Mouse (Mus musculus) inflammation-experienced regulatory T-cells, adult 6 months (primary cell): ENCODE results near the gene Mta3. TPM values are rescaled to one million over a fixed set of nuclear protein-coding genes. Genes with fewer than 3 reads are reported as not detected.
A peak's percentile ranks its signal among the peaks of the same experiment; 100 is the strongest.

Experiments used
- ATAC-seq: one replicate; pipeline ENCODE4 v1.8.0; 2017
- polyA plus RNA-seq, 3 experiments: library from polyadenylated mRNA; unstranded; fragments of 100-300 nt; shearing (Covaris generic); gene quantifications; one replicate each; pipeline ENCODE4 v1.2.1; 2017

Mta3 gene
- polyA plus RNA-seq: 10 to 100 TPM; 70.5 to 87.9 (median 74.9) TPM

DNA sequence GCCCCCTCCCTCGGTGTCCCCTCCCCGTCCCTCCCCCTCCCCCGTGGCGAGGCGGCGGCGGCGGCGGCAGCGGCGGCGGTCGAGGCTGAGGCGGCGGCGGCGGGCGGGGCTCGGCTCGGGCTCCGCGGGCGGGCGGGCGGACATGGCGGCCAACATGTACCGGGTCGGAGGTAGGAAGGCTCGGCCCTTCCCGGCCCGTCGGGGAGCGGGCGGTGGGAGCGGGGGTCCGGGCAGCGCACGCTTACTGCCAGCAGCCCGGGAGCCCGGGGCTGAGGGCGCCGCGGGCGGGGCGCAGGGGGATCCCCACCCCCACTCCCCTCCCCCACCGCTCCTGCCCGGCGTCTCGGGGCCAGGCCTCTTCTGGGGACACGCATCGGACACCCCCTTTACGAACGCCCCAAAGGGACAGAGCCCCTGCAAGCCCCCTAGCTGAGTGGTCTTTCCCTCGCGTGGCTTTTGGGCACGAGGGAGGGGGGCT is at the start of gene Mta3:
Gene Mta3 (plus strand): TSS at position 48 of the 478 bp plus-strand sequence.
- ATAC-seq: peak; percentile 3

DNA sequence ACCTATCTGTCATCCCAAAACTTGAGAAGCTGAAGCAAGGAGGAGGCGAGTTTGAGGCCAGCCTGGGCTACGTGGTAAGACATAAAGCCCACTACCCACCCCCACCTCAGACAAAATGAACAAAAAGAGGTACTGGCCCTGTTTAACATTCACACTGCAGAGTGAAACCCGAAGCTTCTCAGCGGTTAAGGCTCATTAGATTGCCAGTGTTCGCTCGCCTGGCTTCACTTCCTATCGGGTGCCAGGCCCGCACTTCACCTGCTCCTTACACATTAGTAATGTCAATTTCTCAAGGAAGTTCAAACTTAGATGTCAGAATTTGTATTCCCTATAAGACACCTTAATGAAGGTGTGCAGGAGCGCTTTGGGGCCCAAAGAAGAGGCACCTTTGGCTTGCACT is 48.6 kb upstream of the Mta3 start:
- no peak for ATAC-seq

DNA sequence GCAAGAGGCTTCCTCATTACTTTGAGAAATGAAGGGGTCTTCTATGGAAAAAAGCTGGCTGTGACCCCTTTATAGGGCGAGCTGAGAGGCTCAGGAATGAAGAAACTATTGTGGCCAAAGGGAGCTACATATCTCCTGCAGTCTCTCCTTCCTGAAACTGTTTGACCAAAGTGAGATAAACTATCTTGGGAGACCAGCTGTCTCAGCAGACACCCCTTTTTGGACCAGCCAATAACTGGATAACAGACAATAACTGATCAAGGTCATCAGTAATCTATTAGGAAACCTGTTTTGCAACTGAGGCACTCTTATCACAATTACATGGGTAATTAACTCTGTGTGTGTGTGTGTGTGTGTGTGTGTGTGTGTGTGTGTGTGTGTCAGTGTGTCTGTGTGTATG is 47.0 kb upstream of the Mta3 start:
- no peak for ATAC-seq

DNA sequence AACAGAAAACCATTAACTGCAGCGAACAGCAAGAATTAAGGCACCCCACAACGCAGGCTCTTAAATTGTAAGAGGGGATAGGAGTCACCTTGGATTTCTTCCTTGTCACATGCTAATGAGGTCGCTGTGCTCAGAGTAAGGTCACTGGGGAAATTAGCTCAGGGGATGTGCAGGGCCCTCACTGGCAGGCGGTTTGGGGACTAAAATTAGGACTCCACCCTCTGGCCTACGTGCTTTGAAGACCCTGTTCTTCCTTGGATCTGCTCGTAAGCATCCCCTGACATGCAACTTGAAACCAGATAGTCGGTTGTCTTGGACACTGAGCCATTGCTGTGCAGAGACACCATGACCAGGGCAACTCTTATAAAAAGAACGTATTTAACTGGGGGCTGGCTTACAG is 41.2 kb upstream of the Mta3 start:
- ATAC-seq: no peak

DNA sequence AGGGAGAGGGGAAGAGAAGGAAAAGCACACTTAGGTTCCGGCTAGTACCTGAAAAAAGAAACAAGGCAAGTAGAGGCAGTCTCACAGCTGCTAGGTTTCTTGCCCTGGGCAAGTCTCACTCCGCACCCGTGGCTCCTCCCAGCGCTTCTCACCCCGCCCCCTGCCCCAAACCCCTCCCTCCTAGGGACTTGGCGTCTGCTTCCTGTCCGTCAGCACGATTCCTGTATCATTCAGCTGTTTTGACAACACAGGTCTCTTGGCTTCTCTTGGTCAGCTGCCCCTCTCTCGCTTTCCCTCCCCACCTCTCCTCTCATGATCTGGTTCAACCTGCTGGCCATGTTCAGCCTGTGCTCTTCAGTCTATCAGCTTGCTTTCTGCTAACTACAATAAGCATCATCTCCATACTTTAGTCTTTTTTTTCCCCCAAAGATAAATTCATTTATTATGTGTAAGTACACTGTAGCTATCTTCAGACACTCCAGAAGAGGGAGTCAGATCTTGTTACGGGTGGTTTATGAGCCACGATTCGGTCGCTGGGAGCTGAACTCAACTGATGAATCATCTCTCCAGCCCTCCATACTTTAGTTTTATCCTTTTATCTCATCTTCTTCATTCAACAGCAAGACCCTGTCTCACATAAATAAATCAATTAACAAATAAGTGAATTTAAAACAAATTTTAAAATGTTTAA is 39.2 kb upstream of the Mta3 start:
- ATAC-seq: no peak

DNA sequence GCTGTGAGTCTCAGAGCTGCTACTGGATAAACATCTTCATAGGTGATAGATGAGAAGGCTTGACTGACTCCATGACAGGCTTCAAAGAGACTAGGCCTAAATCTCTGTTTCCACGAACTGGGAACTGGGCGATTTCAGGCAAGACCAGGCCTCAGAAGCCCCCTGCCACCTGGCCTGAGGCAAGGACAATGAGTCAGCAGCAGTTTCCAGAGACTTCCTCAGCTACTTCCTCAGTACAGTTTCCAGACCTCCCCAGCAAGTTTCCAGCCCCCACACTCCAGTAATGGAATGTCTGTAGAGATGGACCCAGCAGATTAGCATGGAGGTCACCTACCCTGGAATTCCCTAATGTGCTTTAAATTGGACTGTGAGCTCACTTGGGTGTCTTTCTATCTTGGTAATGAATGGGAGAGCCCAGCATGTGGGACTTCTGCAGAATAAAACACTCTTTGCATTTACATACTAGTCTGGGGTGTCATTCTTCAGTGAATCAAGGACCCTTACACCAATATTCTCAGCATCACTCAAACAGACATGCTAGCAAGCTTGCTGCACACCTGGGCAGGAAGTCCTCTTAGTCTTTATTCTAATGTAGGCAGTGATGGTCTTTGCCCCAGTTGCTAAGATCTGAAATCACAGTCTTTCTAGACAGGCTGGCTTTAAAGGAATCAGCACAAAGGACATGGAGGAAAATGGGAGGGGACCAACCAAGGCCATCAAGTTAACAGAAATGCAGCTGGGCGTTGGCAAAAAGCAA is 37.9 kb upstream of the Mta3 start:
- no peak for ATAC-seq

DNA sequence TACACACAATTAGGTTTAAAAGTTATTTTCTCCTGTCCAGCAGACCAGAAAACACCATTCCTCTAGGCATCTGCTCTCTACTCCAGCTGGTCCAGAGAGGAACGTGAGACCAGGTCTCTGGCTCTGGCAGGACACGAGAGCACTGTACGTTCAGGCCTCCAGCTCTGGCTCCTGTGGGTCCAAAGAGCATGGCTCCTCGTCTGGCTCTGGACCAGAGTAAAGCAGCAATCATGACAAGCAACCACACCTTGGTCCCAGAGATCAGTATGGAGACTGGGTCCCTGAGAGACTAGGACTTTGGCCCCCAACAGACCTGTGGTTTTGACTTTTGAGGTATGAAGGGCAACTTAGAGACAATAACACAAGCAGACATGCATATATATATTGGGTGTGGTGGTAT is 33.3 kb upstream of the Mta3 start:
- ATAC-seq: no peak

DNA sequence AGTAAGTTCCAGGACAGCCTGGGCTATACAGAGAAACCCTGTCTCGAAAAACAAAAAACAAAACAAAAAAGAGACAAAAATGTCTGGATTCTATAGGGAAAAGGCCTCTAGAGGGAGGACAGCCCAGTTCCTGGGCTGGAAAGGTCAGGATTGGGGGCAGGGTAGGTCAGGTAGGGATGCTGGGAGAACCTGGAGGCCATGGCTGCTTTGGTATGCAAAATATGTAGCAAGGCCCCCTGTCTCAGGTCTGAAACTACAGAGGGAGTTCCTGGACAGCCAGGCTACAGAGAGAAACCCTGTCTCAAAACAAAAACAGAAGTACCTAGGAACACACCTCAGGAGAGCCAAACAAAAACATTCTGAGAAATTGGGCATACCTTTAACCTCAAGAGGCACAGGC is 28.6 kb upstream of the Mta3 start:
- no peak for ATAC-seq

DNA sequence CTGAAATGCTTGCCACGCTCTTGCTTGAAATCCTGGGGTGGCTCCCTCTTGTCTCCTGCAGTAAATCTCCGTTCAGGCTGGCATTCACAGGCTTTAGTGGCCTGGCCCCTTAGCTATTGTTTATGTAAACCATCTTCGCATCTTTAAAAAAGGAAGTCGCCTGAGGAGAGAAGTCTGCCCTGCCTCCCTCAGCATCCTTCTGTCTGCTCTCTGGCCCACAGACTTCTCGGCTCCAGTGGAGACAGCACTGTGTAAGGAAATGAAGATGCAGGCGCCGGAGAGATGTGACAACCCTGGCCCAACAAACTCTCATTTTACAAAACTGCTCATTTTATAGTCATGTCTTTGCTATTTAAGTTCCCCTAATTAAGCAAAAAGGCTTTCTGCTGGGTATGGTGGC is 24.0 kb upstream of the Mta3 start:
- no peak for ATAC-seq

DNA sequence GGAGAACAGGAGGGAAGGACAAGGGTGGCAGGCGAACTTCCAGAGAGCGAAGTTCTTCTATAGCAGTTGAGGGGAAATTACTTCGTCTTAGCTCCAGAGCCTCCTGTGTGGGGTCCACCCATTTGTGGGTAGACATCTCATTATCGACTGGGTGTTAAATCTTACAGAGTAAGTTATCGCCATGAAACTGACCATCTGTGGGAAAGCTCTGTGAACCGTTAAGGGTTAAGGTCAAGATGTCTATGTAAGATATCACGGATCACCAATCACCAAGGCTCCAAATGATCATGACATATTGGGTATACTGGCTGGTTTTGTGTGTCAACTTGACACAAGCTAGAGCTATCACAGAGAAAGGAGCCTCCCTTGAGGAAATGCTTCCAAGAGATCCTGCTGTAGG is 21.5 kb upstream of the Mta3 start:
- ATAC-seq: no peak

DNA sequence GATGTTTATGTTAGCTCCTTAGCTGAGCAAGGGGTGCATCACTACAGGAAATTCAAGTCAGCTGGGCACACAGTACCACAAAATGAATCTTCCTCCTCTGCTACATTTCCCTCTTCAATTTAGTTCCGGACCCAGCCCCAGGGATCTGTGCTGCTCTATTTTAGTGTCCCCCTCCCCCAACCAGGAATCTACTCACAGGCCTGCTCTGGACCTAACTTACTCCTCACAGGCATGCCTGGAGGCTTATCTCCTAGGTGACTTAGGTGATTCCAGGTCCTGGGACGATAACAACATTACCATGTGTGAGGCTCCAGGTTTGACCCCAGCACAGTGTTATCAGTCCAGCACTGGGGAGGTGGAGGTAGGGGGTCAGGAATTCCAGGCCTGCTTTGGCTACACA is 15.5 kb upstream of the Mta3 start:
- no peak for ATAC-seq

DNA sequence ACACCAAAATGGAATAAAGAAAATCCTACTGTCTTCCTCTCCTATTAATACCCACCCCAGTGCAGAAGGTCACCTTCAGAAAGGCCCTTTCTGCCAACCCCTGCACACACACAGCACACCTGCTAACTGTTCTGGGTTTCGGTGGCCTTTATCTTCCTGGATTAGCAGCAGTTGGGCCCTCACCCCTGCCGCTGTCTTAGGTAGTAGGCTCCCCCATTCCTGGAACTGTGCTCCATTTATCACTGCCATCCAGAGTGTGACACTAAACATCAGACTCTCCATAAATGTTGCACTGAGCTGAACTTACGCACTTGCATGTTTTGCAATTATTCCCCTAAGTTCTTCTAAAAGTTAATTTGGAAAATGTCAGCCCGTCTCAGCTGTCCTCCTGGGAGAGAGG is 14.6 kb upstream of the Mta3 start:
- no peak for ATAC-seq

DNA sequence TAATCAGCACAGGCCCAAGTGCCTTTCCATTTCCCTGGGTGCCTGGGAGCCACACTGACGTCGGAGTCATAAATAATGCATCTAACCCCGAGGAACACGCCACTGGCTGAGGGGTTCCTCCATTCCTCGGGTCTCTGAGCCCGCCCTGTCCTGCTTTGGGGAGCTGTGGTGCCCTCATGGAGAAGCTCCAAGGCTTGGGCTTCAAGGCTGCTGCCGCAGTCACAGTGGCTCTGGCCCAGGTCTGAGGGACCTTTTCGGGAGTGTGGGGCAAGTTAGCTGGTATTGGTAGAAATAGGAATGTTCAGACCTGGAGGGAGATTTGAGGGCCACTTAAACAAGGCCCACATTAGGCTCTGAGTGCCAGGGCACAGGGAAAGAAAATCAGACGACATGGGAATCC is 12.0 kb upstream of the Mta3 start:
- ATAC-seq: no peak

DNA sequence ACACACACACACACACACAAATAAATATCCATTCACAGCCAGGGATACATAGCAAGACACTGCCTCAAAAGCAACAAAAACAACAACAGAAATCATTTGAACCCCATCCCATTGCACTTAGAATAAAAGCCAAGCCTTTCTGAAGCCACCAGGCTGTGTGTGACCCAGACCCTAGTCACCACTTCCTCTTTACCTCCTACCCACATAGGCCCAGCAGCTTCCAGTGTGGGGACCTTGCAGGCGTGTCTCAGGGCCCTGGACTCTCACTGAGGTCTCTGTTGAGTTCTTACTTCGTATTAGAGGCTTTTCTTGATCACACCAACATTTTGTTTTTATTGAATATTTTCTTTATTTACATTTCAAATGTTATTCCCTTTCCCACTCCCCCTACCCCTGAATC is 10.2 kb upstream of the Mta3 start:
- ATAC-seq: peak; percentile 65

DNA sequence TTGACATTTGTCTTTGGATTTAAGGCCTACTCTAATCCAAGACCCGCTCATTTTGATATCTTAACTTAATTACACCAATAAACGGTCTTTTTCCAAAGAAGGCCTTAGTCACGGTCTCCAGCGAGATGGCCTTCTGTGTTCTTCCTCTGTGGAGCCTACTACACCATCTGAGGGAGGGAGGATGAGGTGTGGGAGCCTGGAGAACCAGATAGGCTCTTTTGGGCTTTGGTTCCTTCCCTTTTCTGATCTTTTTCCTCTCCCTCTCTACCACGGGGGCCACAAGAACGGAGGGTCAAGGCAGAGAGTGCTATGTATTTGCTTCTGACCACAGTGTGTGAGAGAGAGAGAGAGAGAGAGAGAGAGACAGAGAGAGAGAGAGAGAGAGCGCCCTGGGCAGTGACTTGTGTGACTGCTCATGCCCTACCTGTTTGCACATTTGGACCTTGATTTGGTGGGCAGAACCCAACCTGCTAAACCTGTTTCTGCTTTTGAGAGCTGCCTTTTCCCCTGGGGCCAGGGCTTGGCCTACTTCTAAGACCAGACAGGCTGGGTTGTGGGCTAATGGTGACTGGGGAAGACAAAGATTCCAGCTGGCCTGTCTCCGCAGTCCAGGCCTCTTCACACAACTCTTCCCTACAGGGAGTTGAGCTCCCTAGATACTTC is 6.8 kb upstream of the Mta3 start:
- ATAC-seq: no peak

DNA sequence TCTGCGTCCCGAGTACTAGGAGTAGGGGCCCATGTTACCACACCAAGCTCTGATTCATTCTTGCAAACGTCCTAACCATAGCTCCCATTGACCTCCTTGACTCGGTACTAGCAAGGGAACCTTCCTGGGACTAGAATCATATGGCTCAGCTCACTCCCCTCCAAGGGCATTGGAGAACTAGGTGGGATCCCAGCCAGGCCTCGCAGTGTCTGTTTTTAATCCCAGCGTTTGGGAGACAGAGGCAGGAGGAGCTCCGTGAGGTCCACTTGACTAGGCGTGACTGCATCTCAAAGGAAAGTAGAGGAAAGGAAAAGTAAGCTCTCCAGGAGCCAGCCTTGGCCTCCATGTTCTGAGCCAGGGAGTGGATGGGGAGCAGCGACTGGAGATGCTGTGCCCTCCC is 5.8 kb upstream of the Mta3 start:
- no peak for ATAC-seq

DNA sequence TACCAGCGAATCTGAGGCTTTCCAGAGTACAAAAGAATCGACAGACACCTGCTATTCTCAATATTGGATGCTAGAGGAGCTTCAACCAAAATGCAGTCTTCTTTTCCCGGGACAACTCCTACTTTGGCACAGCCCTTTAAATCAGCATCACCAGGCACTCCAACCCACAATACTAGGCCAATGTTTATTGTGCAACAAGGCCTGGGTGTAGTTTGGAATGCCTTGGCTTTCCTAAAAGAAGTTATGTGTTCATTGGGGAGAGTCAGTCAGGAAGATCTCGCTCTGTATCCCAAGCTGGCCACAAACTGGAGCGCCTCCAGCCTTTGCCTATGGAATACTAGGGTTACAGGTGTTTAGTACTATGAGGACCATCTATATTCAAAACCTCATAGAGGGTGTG is 1.5 kb upstream of the Mta3 start:
- ATAC-seq: no peak

DNA sequence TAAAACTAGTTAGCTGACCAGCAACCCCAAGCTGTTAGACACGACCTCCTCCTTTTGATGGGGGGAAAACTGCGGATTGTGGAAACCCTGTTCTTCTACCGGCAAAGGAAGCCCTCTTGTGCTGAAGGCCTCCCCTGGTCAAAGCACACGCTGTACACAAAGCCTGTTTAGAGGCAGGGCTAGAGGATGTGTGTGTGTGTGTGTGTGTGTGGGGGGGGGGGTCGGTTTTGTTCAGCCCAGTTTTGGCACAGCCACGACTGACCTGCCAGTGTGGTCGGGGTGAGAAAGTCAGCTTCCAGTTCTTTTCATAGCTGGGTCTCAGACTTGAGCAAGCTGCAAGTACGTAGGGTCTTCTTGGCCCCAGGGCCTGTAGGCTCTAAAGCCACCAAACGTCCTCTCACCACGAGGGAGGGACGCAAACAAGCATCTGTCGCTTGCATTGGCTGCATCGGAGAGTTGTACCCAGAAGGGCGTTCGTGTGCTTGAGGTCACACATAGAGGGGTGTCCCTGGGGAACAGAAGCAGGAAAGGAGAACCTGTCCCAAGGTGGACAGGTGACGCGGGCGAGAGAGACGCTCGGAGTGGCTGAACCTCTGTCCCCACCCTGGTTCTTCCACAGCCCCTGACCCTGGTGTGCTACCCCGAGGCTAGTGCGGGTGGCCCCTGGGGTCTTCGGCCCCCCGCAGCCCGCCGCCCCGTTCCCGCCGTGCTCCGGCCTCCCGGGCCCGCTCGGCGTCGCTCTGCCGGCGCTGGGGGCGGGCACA is 429 bp upstream of the Mta3 start:
- ATAC-seq: peak; percentile 37

DNA sequence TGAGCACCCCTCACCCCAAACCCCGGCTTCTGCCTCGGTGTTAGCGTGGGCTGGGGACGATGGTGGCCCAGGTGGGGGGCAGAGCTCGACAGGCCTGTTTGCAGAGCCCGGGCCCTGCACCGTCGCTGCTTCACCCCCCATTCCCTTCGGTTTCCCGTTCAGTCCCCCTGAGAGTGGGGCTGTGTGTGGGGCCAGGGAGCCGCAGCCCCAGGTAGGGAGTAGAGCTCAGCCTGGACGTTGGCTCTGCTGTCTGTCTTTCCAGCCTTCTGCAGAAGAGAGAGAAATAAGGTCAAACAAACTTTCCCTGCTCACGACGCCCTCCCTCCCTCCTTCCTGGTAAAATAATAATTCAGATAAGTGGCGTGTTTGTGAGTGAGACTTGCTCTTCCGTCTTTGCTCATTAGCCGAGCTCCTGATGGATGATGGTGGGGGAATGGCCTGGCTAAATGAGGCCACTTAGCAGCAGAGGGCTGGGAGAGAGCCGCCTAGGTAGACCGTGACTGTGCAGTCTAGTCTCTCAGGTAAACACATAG is 697 bp downstream of the Mta3 start:
- ATAC-seq: peak; percentile 7

DNA sequence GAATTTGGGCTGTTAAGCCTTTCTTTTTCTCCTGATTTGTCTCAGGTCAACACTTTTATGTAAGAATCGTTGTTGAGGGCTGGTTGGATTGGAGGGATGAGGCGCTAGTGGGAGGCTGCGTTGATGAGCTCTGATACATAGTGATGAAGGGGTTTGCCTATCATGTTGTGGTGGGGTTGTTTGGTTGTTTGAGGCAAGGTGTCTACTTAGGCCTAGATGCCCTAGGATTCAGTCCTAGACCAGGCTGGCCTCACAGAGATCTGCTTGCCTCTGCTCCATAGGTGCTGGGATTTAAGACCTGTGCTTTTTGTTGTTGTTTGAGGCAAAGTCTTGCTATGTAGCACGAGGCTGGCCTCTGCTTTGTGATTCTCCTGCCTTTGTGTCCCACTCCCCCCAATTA is 1.4 kb downstream of the Mta3 start:
- ATAC-seq: peak; percentile 29

DNA sequence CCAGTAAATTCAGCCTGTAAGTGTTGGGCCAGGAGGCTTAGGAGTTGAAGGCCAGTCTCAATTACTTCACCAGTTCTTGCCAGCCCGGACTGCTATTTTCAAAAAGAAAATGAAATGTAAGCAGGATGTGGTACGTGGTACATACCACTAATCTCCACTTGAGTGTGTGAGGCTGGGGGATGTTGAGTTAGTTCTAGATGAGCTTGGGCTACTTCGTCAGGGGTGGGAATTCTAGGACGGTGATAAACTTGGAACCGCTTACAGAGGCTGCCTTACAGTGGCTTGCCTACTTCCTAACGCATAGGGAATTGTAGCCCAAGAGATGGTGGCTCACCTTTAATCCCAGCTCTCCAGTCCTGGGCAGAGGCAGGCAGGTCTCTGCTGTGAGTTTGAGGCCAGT is 1.9 kb downstream of the Mta3 start:
- peak; percentile 75 for ATAC-seq

DNA sequence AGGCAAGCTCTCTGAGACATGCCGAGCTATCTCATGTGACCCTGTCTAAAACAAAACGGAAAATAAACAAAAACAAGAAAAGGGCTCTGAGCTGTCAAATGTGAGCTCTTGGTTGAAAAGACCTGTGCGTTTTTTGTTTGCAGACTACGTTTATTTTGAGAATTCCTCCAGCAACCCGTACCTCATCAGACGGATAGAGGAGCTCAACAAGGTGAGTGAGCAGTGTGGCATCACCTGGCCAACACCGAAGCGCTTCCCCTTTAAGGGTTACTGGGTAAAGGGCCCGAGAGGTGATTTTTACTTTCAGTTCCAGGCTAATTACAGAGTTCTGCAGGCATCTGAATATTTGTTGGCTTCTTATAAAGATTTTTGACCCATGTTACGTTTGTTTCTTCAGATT is 2.3 kb downstream of the Mta3 start:
- ATAC-seq: peak; percentile 36

DNA sequence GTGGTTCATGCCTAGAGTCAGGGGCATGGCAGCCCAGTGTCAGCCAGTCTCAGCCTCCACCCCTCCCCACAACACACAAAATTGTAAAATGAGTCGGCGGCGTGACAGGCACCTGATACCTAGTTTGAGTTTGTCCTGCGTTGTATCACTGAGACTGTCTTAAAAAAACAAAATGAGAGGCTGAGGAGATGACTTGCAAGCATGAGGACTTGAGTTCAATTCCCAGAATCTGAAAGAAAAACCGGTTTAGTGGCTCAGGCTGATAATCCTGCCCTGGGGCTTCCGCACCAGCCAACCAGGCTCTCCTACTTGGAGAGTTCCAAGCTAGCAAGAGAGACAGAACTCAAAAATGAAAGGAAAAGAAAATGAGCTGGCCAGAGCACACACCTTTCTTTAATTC is 2.9 kb downstream of the Mta3 start:
- no peak for ATAC-seq
